In the genomic region with DNA sequence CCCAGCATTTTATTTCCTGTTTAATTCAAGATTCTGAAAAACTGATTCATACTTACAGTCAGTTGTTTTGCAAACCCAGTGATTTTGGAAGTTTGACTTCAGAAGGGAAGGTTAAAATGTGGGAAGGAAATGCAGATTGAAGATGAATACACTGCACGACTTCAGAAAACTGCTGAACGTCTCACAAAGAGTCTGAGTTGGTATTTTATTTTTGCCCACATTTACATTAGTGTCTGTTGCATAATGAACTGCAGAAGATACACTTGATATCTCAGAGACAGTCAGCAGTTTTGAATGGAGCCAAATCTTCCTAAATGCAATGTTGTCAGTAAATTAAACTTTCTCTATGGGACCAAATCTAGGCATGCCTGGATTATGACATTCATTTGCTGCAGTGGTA, we compare ENCODE assay signal across 17 mouse cellular contexts.
"Had no signal": no experiment of that assay in that cellular context is flagged by ENCODE, and none has a peak within 500 bp of the region (broad histone marks: within the 10 kb centered on the region; RNA-seq: fewer than 3 reads in every experiment).

No protein-coding gene starts in this region.

- ATAC-seq: liver, embryonic 12.5 days; liver, postnatal 0 days; lung, postnatal 0 days; midbrain, embryonic 13.5 days; midbrain, embryonic 15.5 days; midbrain, embryonic 16.5 days had no signal

- DNase-seq: left cerebral cortex, postnatal 4 days; liver; liver, embryonic 13.5 days; liver, postnatal 0 days; lung, adult 18-20 months; lung, adult 2 months; lung, embryonic 14.5 days; lung, postnatal 10 days; lung, postnatal 14 days; lung, postnatal 36 days; lung, postnatal 4 days; midbrain, embryonic 14.5 days had no signal
